ENCODE assay signal across 9 mouse cellular contexts in genomic region chr11:70309341-70309740, GRCm38 (mm10). TPM values are rescaled to one million over a fixed set of nuclear protein-coding genes. Genes with fewer than 3 reads are reported as not detected.
A peak's percentile ranks its signal among the peaks of the same experiment; 100 is the strongest.
DNase-seq lines count a peak whose midpoint lies in the region; ATAC-seq and TF ChIP-seq lines count a peak whose summit lies in the region.
"Had no signal": no experiment of that assay in that cellular context is flagged by ENCODE, and none has a peak within 500 bp of the region (broad histone marks: within the 10 kb centered on the region; RNA-seq: fewer than 3 reads in every experiment).

No protein-coding gene starts in this region.

- H3K4me3 ChIP-seq in forebrain, postnatal 0 days (ENCODE audit: low read depth, low read length) = no peak overlapping the region
- H3K4me3 ChIP-seq in forebrain, embryonic 16.5 days (replicated peaks; ENCODE audit: low read length) = no peak overlapping the region

- H3K4me1 ChIP-seq in forebrain, postnatal 0 days (ENCODE audit: insufficient read depth) = no peaks in the 10 kb centered on the region
- no peaks in the 10 kb centered on the region for H3K4me1 ChIP-seq in forebrain, embryonic 16.5 days (replicated peaks; ENCODE audit: control insufficient read depth, insufficient read depth, low read length)

- no peak overlapping the region for H3K9ac ChIP-seq in forebrain, postnatal 0 days
- H3K9ac ChIP-seq in forebrain, embryonic 16.5 days (replicated peaks; ENCODE audit: low read depth, low read length) = no peak overlapping the region

- 27% methylated on average over 9 of the region's 9 CpGs for WGBS in forebrain, postnatal 0 days
- WGBS in forebrain, embryonic 16.5 days = 21% methylated on average over 9 of the region's 9 CpGs

- no peaks in the 10 kb centered on the region for H3K27me3 ChIP-seq in forebrain, postnatal 0 days (ENCODE audit: insufficient read depth, low read length)
- no peaks in the 10 kb centered on the region for H3K27me3 ChIP-seq in forebrain, embryonic 16.5 days (replicated peaks; ENCODE audit: control insufficient read depth, insufficient read depth, low read length)

- no peak overlapping the region for H3K27ac ChIP-seq in forebrain, postnatal 0 days (ENCODE audit: low read depth, low read length)
- H3K27ac ChIP-seq in forebrain, embryonic 16.5 days (ENCODE audit: low read length) = no peak overlapping the region

- no peak for ATAC-seq in forebrain, postnatal 0 days
- ATAC-seq in forebrain, embryonic 16.5 days = no peak

- peak; percentile 70 for DNase-seq in forebrain, postnatal 0 days
- peak; percentile 28 for DNase-seq in right cerebral cortex, postnatal 14 days
- DNase-seq in right cerebral cortex, postnatal 36 days (ENCODE audit: low spot score in 2 of 2) = no peak
- peak; percentile 78 to 82 for DNase-seq in cerebellum, postnatal 14 days
- peak; percentile 70 to 74 for DNase-seq in kidney, postnatal 36 days
- peak; percentile 51 for DNase-seq in mesoderm, embryonic 11.5 days (ENCODE audit: low read depth, low spot score)
- no peak for DNase-seq in ovary, postnatal 36 days (ENCODE audit: low spot score)

- no peak overlapping the region for H3K4me2 ChIP-seq in forebrain, postnatal 0 days (ENCODE audit: low read depth)
- H3K4me2 ChIP-seq in forebrain, embryonic 16.5 days (ENCODE audit: low read length) = no peak overlapping the region

- H3K36me3 ChIP-seq in forebrain, postnatal 0 days (ENCODE audit: insufficient read depth) = no peaks in the 10 kb centered on the region
- no peaks in the 10 kb centered on the region for H3K36me3 ChIP-seq in forebrain, embryonic 16.5 days (ENCODE audit: control insufficient read depth, insufficient read depth)

- TF ChIP-seq CTCF in forebrain, postnatal 0 days (IDR thresholded peaks at IDR 0.05; ENCODE audit: low read depth) = peak; percentile 72

- H3K9me3 ChIP-seq in forebrain, postnatal 0 days (ENCODE audit: low read length) = no peaks in the 10 kb centered on the region
- H3K9me3 ChIP-seq in forebrain, embryonic 16.5 days (ENCODE audit: control insufficient read depth, low read length) = no peaks in the 10 kb centered on the region

RNA-seq across cellular contexts. Expression of gene Alox12e, which starts 13.1 kb away (rescaled TPM):
- 0.10 TPM in 1 of 2 replicates, not detected in the other for total RNA-seq in forebrain, postnatal 0 days (2014; rRNA removed)
- polyA plus RNA-seq in forebrain, postnatal 0 days (2015; fragmentation: Nextera tagmentation; extraction: Ambion mirVana) = 0.08 TPM in 2 replicates
- polyA plus RNA-seq in forebrain, embryonic 16.5 days (2015; fragmentation: Nextera tagmentation; extraction: Ambion mirVana) = not detected in 2 replicates
- total RNA-seq: hematopoietic stem cell, adult 5-6 weeks had no signal

RNA-seq across cellular contexts. Expression of gene Alox15, which starts 42.5 kb away (rescaled TPM):
- not detected in 2 replicates for total RNA-seq in forebrain, postnatal 0 days (2014; rRNA removed)
- 0.09 TPM in 1 of 2 replicates, not detected in the other for polyA plus RNA-seq in forebrain, postnatal 0 days (2015; fragmentation: Nextera tagmentation; extraction: Ambion mirVana)
- not detected in 2 replicates for polyA plus RNA-seq in forebrain, embryonic 16.5 days (2015; fragmentation: Nextera tagmentation; extraction: Ambion mirVana)

RNA-seq across cellular contexts. Expression of gene Alox12, which starts 54.2 kb away (rescaled TPM):
- total RNA-seq in forebrain, postnatal 0 days (2014; rRNA removed) = 0.10 and 0.31 TPM in 2 replicates
- 0.46 and 0.59 TPM in 2 replicates for polyA plus RNA-seq in forebrain, postnatal 0 days (2015; fragmentation: Nextera tagmentation; extraction: Ambion mirVana)
- polyA plus RNA-seq in forebrain, embryonic 16.5 days (2015; fragmentation: Nextera tagmentation; extraction: Ambion mirVana) = 0.42 and 0.82 TPM in 2 replicates

Comparison
In these comparisons a context has a peak if more than half of its experiments do, and no peak if none do; other contexts are left out.
1. DNase-seq: peak in forebrain, postnatal 0 days (single experiment), right cerebral cortex, postnatal 14 days (single experiment), cerebellum, postnatal 14 days (2 of 2), kidney, postnatal 36 days (2 of 2) and mesoderm, embryonic 11.5 days (single experiment); none in right cerebral cortex, postnatal 36 days (0 of 2) and ovary, postnatal 36 days (single experiment).